Mouse (Mus musculus) cerebellum, postnatal 4 days (tissue): ENCODE data around the gene Gpat3.

Experiments
- DNase-seq, 2 experiments: peaks; one replicate each; pipeline ENCODE4 v3.0.0; 2022; ENCODE audit warnings: low spot score in 2 of 2, mixed read lengths in 1 of 2

The Gpat3 gene

GRCm38 (mm10) chr5:100860417-100861053, 15.0 kb downstream of the Gpat3 start:
- DNase-seq, result no peak

DNA sequence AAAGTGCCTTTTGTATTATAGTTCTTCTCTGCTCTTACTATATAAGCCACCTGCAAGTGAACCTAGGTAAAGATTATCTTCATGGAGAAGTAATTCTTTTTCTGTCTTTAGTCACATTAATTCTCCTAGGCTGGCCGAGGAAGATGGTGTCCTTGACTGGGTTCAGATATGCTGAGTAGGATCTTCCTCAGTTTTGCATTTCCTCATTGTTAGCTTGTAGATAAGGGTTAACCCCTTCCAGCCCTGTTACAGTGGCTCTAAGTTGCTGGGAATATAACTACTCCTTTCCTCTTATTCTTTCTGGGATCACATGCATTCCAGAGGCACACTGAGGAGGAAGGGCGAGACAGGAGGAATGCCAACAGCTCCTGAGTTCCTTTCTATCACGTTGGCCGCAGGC, 15.6 kb downstream of the Gpat3 start:
- DNase-seq, result no peak

GRCm38 (mm10) chr5:100861811-100862210, 16.3 kb downstream of the Gpat3 start:
- no peak for DNase-seq

- no peak for DNase-seq
These were observed 17.6 kb downstream of the Gpat3 start for GRCm38 (mm10) chr5:100863091-100863490.

DNA sequence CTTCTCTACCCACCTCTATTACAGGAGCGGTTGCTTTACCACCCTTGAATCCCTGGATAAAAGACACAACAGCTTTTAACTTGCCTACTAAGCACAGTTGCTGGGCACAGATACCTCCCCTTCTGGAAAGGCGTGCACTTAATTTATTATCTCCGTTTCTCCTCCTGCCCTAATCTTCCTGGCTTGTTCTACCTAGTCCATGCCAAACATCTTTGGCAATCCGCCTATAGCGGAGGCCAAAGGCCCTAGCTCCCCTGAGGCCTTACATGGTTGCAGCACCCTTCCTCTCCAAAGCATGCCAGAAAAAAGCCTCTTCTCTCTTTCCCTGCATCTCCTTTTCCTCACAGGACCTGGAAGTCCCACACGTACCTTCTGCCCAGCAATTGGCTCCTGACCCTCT, 18.9 kb downstream of the Gpat3 start:
- no peak for DNase-seq

DNA sequence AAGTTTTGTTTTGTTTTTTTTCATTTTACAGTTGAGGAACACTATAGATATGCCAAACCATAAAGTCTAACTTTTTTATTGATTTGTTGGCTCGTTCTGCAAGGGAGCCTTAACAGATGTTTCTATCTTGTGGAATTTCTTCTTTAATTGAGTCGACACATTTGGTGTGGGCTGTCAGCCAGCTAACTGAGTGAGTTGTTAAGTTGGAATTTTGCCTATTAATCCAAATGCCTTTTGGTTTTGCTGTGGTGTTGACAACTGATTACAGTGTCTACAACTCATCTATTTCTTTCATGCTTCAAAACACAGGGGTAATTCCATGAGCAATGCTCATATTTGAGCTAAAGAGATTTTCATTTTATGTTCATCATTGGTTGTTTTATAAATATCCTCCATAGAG, 20.7 kb downstream of the Gpat3 start:
- DNase-seq, result no peak

GRCm38 (mm10) chr5:100869197-100869895, 23.8 kb downstream of the Gpat3 start:
- DNase-seq, result no peak

DNA sequence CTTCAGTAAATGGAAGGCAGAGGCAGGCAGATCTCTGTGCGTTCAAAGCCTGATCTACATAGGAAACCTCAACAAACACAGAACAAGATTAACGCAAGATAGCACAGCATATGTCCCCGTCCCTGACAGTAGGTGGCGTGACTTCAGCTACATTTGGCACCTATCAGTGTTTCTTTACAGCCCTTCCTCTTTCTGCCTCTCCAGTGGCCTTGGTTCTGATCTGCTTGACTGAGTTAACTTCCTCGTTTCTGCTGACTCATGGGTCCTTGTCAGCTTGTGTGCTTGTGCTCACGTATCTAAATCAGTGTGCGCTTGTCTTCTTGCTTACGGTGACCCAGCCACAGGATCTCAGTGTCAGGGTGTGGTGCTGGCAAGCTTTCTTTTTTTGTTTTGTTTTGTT, 26.5 kb downstream of the Gpat3 start:
- no peak for DNase-seq

GRCm38 (mm10) chr5:100874721-100875120, 29.2 kb downstream of the Gpat3 start:
- no peak for DNase-seq

- no peak for DNase-seq
These were observed 29.7 kb downstream of the Gpat3 start for GRCm38 (mm10) chr5:100875180-100875579.

- no peak for DNase-seq
These were observed 31.5 kb downstream of the Gpat3 start for GRCm38 (mm10) chr5:100877021-100877420.

GRCm38 (mm10) chr5:100885216-100885615, 39.7 kb downstream of the Gpat3 start:
- DNase-seq, result no peak

GRCm38 (mm10) chr5:100886331-100886988, 40.9 kb downstream of the Gpat3 start:
- no peak for DNase-seq

DNA sequence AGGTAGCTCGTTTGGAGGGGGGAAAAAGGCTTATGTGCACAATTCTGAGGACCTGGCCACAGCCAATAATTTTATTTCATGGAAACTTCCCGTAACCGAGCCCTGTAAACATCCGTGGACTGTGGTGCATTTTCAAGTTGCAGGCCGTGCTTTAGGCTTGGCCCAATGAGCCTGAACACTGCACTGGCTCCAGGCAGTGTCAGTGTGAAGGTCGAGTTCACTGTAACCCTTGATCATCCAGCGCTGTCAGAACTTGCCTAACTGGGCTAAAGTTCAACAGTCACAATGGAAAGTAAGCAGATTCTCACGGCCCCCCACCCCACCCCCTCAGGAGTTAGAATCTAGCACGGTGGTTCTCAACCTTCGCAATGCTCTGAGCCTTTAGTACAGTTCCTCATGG, 50.7 kb downstream of the Gpat3 start:
- DNase-seq, result no peak

- DNase-seq, result no peak
These were observed 54.4 kb downstream of the Gpat3 start for GRCm38 (mm10) chr5:100899745-100900489.

DNA sequence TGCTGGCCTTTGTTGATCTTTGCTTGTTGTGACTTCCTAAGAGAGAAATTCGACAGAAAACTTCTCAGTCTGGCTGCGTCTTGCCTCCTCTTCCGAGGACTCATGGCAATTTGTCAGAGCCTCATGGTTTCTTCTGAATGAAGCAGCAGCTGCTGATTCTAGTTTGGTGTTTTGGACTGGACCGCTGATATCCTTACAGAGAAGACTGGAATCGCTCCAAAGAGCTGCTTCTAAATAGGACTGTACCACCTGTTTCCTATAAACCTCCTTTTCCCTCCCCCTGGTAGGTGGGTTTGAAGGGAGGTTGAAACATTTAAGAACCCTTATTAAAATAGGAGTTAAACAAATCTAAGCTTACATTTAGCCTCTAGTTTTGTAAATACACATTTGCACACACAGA, 55.5 kb downstream of the Gpat3 start:
- no peak for DNase-seq

- DNase-seq, result no peak
These were observed 63.0 kb downstream of the Gpat3 start for GRCm38 (mm10) chr5:100908478-100908877.

DNA sequence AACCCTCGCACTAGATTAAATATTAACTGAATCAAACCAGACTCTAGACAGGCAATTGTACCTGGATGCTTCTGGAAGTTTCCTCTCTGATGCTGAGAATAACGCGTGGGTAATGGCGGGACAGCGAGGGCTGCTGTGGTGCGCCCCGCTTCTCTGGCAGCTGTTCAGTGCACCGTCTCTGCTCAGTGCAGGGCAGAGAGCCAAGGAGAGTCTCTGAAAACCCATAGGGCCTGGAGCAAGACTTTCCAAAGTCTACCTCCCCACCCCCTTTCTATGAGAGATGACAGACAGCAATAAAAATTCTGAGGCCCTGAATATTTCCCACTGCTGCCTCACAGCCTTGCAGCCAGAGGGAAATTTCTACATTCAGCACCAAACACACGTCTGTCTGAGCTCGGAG, 63.4 kb downstream of the Gpat3 start:
- no peak for DNase-seq

GRCm38 (mm10) chr5:100909691-100910090, 64.2 kb downstream of the Gpat3 start:
- no peak for DNase-seq

- DNase-seq, result no peak
These were observed 66.1 kb downstream of the Gpat3 start for GRCm38 (mm10) chr5:100911502-100912097.

DNA sequence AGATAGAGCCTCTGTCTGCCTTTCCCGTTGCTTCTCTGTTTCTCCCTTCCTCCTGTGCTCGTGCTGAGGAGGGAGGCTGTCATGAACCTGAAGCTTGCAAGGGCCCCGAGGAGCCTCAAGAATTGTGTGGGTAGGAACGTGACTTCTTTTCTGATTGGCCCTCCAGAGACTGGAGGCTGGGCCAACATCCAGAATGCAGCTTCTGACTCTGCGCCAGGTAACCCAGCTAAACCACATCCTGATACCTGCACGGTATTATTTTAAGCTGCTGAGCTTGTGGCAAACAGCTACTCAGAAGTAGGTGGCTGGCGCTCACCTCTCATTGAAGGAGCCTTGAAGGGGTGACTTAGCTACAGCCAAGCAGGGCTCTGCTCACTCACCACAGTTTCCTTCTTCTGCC, 66.9 kb downstream of the Gpat3 start:
- no peak for DNase-seq

DNA sequence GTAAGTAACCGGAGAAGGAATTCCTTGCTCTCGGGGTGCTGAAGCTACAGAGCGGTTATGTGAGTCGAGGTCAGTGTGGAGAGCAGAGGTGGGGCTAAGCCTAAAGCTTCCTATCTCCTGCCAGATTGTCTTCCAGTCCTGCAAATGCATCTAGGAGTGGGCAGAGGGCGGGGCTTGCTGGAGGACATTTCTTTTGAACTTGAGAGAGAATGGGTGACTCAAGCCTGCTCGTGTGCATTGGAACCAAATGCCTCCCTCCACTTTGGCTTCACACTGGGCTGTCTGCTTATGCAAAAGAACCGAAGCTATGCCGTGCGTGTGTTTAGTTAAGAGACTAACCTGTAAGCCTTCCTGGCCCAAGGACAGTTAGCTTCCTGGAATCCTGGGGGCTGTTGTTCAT, 67.8 kb downstream of the Gpat3 start:
- DNase-seq, result no peak
